Mouse (Mus musculus): ENCODE measurements at regions not wholly inside any gene's neighbourhood (a gene's known extent, or its start where the extent isn't known, plus 50 kb on each side); places are given as distances from the start of the nearest gene placed in this dataset.

- TF ChIP-seq CTCF (IDR thresholded peaks at IDR 0.05; ENCODE audit: low read depth, low read length) (no peak), POLR2A (IDR thresholded peaks at IDR 0.05; ENCODE audit: extremely low read depth, insufficient read depth, low read length) (no peak)
Observed at GRCm38 (mm10) chr14:72821517-72822230, 111.9 kb upstream of the Fndc3a start.
